Mouse (Mus musculus): Measurements from ENCODE around the gene Pi4k2b.

DNA sequence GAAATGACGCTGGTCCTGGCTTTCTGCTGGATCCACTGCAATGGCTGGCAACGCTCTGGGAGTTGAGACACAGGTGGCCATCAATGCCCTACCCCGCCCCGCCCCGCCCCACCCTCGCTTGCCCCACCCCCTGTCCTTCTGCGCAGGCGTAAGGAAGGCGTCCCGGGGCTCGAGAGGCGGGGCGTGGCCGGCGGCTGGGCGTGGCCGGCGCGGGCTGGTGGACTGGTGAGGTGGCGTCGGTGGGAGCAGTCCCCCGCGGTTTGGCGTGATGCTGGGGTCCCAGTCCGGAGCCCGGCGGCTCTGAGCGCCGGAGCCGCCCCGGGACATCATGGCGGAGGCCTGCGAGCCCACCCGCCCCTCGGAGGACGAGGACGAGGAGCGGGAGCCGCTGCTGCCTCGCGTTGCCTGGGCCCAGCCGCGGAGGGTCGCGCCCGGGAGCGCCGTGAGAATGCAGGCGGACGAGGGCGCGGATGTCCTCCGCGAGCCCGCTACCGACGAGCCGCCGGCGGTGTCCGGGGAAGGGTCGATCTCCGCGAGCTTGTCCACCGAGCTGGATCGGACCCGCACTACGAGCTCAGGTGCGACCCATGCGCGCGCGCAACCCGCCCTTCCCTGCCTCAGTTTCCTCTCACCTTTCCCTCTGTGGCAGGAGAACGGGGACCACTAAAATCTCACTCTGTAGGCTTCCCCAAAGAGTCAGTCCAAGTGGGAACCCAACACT is at the start of gene Pi4k2b:
- TF ChIP-seq TCF12 (IDR thresholded peaks at IDR 0.05; ENCODE audit: insufficient read depth, poor library complexity, severe bottlenecking) = no peak
- peak; percentile 87 for TF ChIP-seq POLR2A (IDR thresholded peaks at IDR 0.05; ENCODE audit: insufficient read length, low read depth)
- TF ChIP-seq CEBPB (IDR thresholded peaks at IDR 0.05; ENCODE audit: insufficient read depth, poor library complexity, severe bottlenecking) = no peak
- no peak for TF ChIP-seq MYOG (IDR thresholded peaks at IDR 0.05; ENCODE audit: control insufficient read depth in 1 of 3, insufficient read depth in 1 of 3, insufficient read length in 2 of 3, low read depth in 2 of 3)
- TF ChIP-seq MAX (IDR thresholded peaks at IDR 0.05; ENCODE audit: low read depth) = no peak
- no peak for TF ChIP-seq USF1 (IDR thresholded peaks at IDR 0.05; ENCODE audit: low read depth)
- TF ChIP-seq POLR2AphosphoS2 (IDR thresholded peaks at IDR 0.05; ENCODE audit: insufficient read length, low read depth) = peak; percentile 86
- no peak for TF ChIP-seq SRF (IDR thresholded peaks at IDR 0.05; ENCODE audit: control insufficient read depth, insufficient read length, low read depth)
